Mouse (Mus musculus) embryo, embryonic 11.5 days (tissue): ENCODE measurements around the gene Kctd2.
A peak's percentile ranks its signal among the peaks of the same experiment; 100 is the strongest.
"Not testable (repeated sequence)": the region's sequence is repeated elsewhere in the genome, so short reads cannot be mapped to it uniquely, and the experiment has no call there.

Source experiments
- DNase-seq: peaks from one replicate; pipeline ENCODE4 v3.0.0-alpha.2; 2012; ENCODE audit warnings: low read depth, low spot score

The Kctd2 gene

GRCm38 (mm10) chr11:115473626-115474275, 53.8 kb downstream of the Kctd2 start:
- DNase-seq, result peak; percentile 91

GRCm38 (mm10) chr11:115475025-115475757, 55.3 kb downstream of the Kctd2 start, which contains the start of gene Armc7:
TSS of gene Armc7 (plus strand) at chr11:115475667.
- DNase-seq, result peak; percentile 92

GRCm38 (mm10) chr11:115475758-115476237, 55.9 kb downstream of the Kctd2 start:
- no peak for DNase-seq

- DNase-seq, result not testable (repeated sequence)
Measured at GRCm38 (mm10) chr11:115476630-115477029, 56.7 kb downstream of the Kctd2 start.

GRCm38 (mm10) chr11:115477388-115477787, 57.5 kb downstream of the Kctd2 start:
- DNase-seq, result not testable (repeated sequence)

- DNase-seq, result no peak
Measured at GRCm38 (mm10) chr11:115478296-115478938, 58.5 kb downstream of the Kctd2 start.
